Mouse (Mus musculus): ENCODE data around the gene Zdhhc7. TPM values are rescaled to one million over a fixed set of nuclear protein-coding genes. Genes with fewer than 3 reads are reported as not detected.

Gene Zdhhc7
- polyA plus RNA-seq, 1 experiment from 2014 or later: 23.4 TPM

- H3K9me3 ChIP-seq (replicated peaks): no peaks in the 10 kb centered on the region
- H3K4me2 ChIP-seq: no peak overlapping the region
- ATAC-seq: no peak
- no peak overlapping the region for H3K27ac ChIP-seq
- H3K4me1 ChIP-seq: no peaks in the 10 kb centered on the region
- 78% methylated on average over 1 of the region's 1 CpGs for WGBS
- H3K27me3 ChIP-seq: no peaks in the 10 kb centered on the region
- H3K9ac ChIP-seq: no peak overlapping the region
- no peak overlapping the region for H3K4me3 ChIP-seq
- no peaks in the 10 kb centered on the region for H3K36me3 ChIP-seq (ENCODE audit: poor library complexity, severe bottlenecking)
These were observed 60.4 kb downstream of the Zdhhc7 start for GRCm38 (mm10) chr8:120040861-120041260.

GRCm38 (mm10) chr8:120039313-120039919 is 61.9 kb downstream of the Zdhhc7 start:
- H3K4me3 ChIP-seq: no peak overlapping the region
- H3K36me3 ChIP-seq (ENCODE audit: poor library complexity, severe bottlenecking): no peaks in the 10 kb centered on the region
- no peak for ATAC-seq
- H3K4me2 ChIP-seq: no peak overlapping the region
- no peak overlapping the region for H3K27ac ChIP-seq
- no peak overlapping the region for H3K9ac ChIP-seq
- 89% methylated on average over 11 of the region's 11 CpGs for WGBS
- H3K27me3 ChIP-seq: no peaks in the 10 kb centered on the region
- H3K9me3 ChIP-seq (replicated peaks): no peaks in the 10 kb centered on the region
- H3K4me1 ChIP-seq: no peaks in the 10 kb centered on the region

GRCm38 (mm10) chr8:120038741-120039140 is 62.5 kb downstream of the Zdhhc7 start:
- no peak overlapping the region for H3K27ac ChIP-seq
- no peak overlapping the region for H3K4me3 ChIP-seq
- ATAC-seq: no peak
- WGBS: 81% methylated on average over 12 of the region's 12 CpGs
- H3K9ac ChIP-seq: no peak overlapping the region
- H3K9me3 ChIP-seq (replicated peaks): no peaks in the 10 kb centered on the region
- no peaks in the 10 kb centered on the region for H3K36me3 ChIP-seq (ENCODE audit: poor library complexity, severe bottlenecking)
- H3K27me3 ChIP-seq: no peaks in the 10 kb centered on the region
- H3K4me2 ChIP-seq: no peak overlapping the region
- no peaks in the 10 kb centered on the region for H3K4me1 ChIP-seq

- H3K4me3 ChIP-seq: no peak overlapping the region
These were observed 63.7 kb downstream of the Zdhhc7 start for GRCm38 (mm10) chr8:120037611-120038010.

GRCm38 (mm10) chr8:120037199-120037598 is 64.1 kb downstream of the Zdhhc7 start:
- no peaks in the 10 kb centered on the region for H3K4me1 ChIP-seq
- no peak overlapping the region for H3K27ac ChIP-seq
- ATAC-seq: no peak
- H3K4me2 ChIP-seq: no peak overlapping the region
- no peaks in the 10 kb centered on the region for H3K27me3 ChIP-seq
- WGBS: 88% methylated on average over 15 of the region's 15 CpGs
- H3K9ac ChIP-seq: no peak overlapping the region
- H3K4me3 ChIP-seq: no peak overlapping the region
- no peaks in the 10 kb centered on the region for H3K36me3 ChIP-seq (ENCODE audit: poor library complexity, severe bottlenecking)
- H3K9me3 ChIP-seq (replicated peaks): no peaks in the 10 kb centered on the region

More at GRCm38 (mm10) chr8:120037611-120038010, 63.7 kb downstream of the Zdhhc7 start:
- no peaks in the 10 kb centered on the region for H3K4me1 ChIP-seq
- no peaks in the 10 kb centered on the region for H3K9me3 ChIP-seq (replicated peaks)
- WGBS: 88% methylated on average over 8 of the region's 8 CpGs
- H3K9ac ChIP-seq: no peak overlapping the region
- no peak overlapping the region for H3K4me2 ChIP-seq
- no peaks in the 10 kb centered on the region for H3K27me3 ChIP-seq
- no peak for ATAC-seq
- H3K27ac ChIP-seq: no peak overlapping the region
- H3K36me3 ChIP-seq (ENCODE audit: poor library complexity, severe bottlenecking): no peaks in the 10 kb centered on the region

GRCm38 (mm10) chr8:120036578-120036977 is 64.7 kb downstream of the Zdhhc7 start:
- no peak overlapping the region for H3K27ac ChIP-seq
- H3K36me3 ChIP-seq (ENCODE audit: poor library complexity, severe bottlenecking): no peaks in the 10 kb centered on the region
- no peaks in the 10 kb centered on the region for H3K27me3 ChIP-seq
- H3K4me1 ChIP-seq: no peaks in the 10 kb centered on the region
- no peak overlapping the region for H3K9ac ChIP-seq
- 89% methylated on average over 4 of the region's 4 CpGs for WGBS
- no peak for ATAC-seq
- no peaks in the 10 kb centered on the region for H3K9me3 ChIP-seq (replicated peaks)
- H3K4me2 ChIP-seq: no peak overlapping the region
- no peak overlapping the region for H3K4me3 ChIP-seq

GRCm38 (mm10) chr8:120036111-120036510 is 65.2 kb downstream of the Zdhhc7 start:
- WGBS: 36% methylated on average over 9 of the region's 9 CpGs
- H3K4me2 ChIP-seq: no peak overlapping the region
- no peak overlapping the region for H3K27ac ChIP-seq
- no peak for ATAC-seq
- H3K27me3 ChIP-seq: no peaks in the 10 kb centered on the region
- no peaks in the 10 kb centered on the region for H3K9me3 ChIP-seq (replicated peaks)
- no peak overlapping the region for H3K4me3 ChIP-seq
- H3K4me1 ChIP-seq: no peaks in the 10 kb centered on the region
- no peak overlapping the region for H3K9ac ChIP-seq
- no peaks in the 10 kb centered on the region for H3K36me3 ChIP-seq (ENCODE audit: poor library complexity, severe bottlenecking)

GRCm38 (mm10) chr8:120034471-120034870 is 66.8 kb downstream of the Zdhhc7 start:
- ATAC-seq: no peak
- H3K27ac ChIP-seq: 0 out of 2 replicates have a peak overlapping the region, but pooled peaks have one; percentile 11

GRCm38 (mm10) chr8:120032549-120033208 is 68.6 kb downstream of the Zdhhc7 start:
- Histone ChIP-seq H3K4me3 (no peak overlapping the region), H3K27ac (no peak overlapping the region), H3K9ac (no peak overlapping the region), H3K36me3 (ENCODE audit: poor library complexity, severe bottlenecking) (no peaks in the 10 kb centered on the region), H3K4me2 (no peak overlapping the region), H3K27me3 (no peaks in the 10 kb centered on the region), H3K9me3 (replicated peaks) (no peaks in the 10 kb centered on the region), H3K4me1 (no peaks in the 10 kb centered on the region)
- ATAC-seq: no peak
- 83% methylated on average over 5 of the region's 5 CpGs for WGBS

More at GRCm38 (mm10) chr8:120034471-120034870, 66.8 kb downstream of the Zdhhc7 start:
- H3K27me3 ChIP-seq: no peaks in the 10 kb centered on the region
- H3K4me2 ChIP-seq: no peak overlapping the region
- H3K4me3 ChIP-seq: no peak overlapping the region
- WGBS: 35% methylated on average over 6 of the region's 6 CpGs
- H3K4me1 ChIP-seq: no peaks in the 10 kb centered on the region
- H3K9ac ChIP-seq: no peak overlapping the region
- H3K36me3 ChIP-seq (ENCODE audit: poor library complexity, severe bottlenecking): no peaks in the 10 kb centered on the region
- H3K9me3 ChIP-seq (replicated peaks): no peaks in the 10 kb centered on the region

Other genes starting within 250 kb of the Zdhhc7 start
- gene Klhl36, start 239.2 kb downstream of the Zdhhc7 start, polyA plus RNA-seq (2015; fragmentation: Nextera tagmentation; extraction: Ambion mirVana): 10.8 and 12.6 TPM in 2 replicates
- gene Usp10, start 191.1 kb downstream of the Zdhhc7 start, polyA plus RNA-seq (2015; fragmentation: Nextera tagmentation; extraction: Ambion mirVana): 133 and 161 TPM in 2 replicates
- 5.6 and 13.1 TPM in 2 replicates for gene Gm20388, start 190.6 kb downstream of the Zdhhc7 start, polyA plus RNA-seq (2015; fragmentation: Nextera tagmentation; extraction: Ambion mirVana)
- gene Crispld2, start 109.0 kb downstream of the Zdhhc7 start, polyA plus RNA-seq (2015; fragmentation: Nextera tagmentation; extraction: Ambion mirVana): 0.72 and 0.90 TPM in 2 replicates
- gene 6430548M08Rik, start 12.7 kb upstream of the Zdhhc7 start, polyA plus RNA-seq (2015; fragmentation: Nextera tagmentation; extraction: Ambion mirVana): 14.4 and 15.7 TPM in 2 replicates
- gene Fam92b, start 76.0 kb upstream of the Zdhhc7 start, polyA plus RNA-seq (2015; fragmentation: Nextera tagmentation; extraction: Ambion mirVana): 1.4 and 1.9 TPM in 2 replicates
- gene Gse1, start 127.0 kb upstream of the Zdhhc7 start, polyA plus RNA-seq (2015; fragmentation: Nextera tagmentation; extraction: Ambion mirVana): 24.0 and 24.9 TPM in 2 replicates